ENCODE assay signal across 11 mouse cellular contexts in the genomic region with DNA sequence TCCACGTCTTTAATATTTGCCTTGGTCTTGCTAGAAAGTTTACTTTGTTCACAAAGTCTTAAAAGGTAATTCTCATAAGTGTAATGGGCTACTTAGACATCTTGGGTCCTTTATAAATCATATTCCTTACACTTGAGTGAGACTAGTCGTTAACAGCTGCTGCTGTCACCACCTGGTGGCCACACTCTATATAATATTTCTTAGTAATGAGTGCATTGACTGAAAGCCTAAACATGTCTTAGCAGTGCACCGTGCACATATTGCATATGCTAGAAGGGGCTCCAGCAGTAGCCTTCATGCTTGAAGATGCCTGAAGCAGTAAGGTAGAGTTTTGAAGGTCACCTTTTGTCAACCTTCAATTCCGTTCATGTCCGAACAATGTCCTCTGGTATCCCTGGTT.
DNase-seq lines count a peak whose midpoint lies in the region; ATAC-seq and TF ChIP-seq lines count a peak whose summit lies in the region.
"Had no signal": no experiment of that assay in that cellular context is flagged by ENCODE, and none has a peak within 500 bp of the region (broad histone marks: within the 10 kb centered on the region; RNA-seq: fewer than 3 reads in every experiment).

No protein-coding gene starts in this region.

- H3K9ac ChIP-seq in liver, postnatal 0 days (replicated peaks): no peak overlapping the region
- no peak overlapping the region for H3K9ac ChIP-seq in liver, embryonic 11.5 days (ENCODE audit: low read depth, low read length)
- H3K9ac ChIP-seq: limb, embryonic 12.5 days; midbrain, embryonic 12.5 days had no signal

- peak; percentile 22 for DNase-seq in heart, adult 11 months
- DNase-seq in heart, adult 8-10 months (ENCODE audit: low spot score): no peak
- DNase-seq in liver, postnatal 0 days: no peak
- DNase-seq in liver, embryonic 11.5 days (ENCODE audit: low spot score): no peak
- peak; percentile 70 for DNase-seq in brain, embryonic 14.5 days (ENCODE audit: low read depth)
- DNase-seq in lung, postnatal 36 days: peak; percentile 47
- no peak for DNase-seq in testis, postnatal 10 days (ENCODE audit: low spot score)

- no peak for ATAC-seq in liver, postnatal 0 days
- ATAC-seq in liver, embryonic 11.5 days (replicated peaks; ENCODE audit: low FRiP score): no peak
- no peak for ATAC-seq in frontal cortex, adult (ENCODE audit: low TSS enrichment)

- no peak for TF ChIP-seq POLR2A in brain, embryonic 14.5 days (IDR thresholded peaks at IDR 0.05; ENCODE audit: borderline replicate concordance, extremely low read depth, insufficient read depth, insufficient read length, poor library complexity, severe bottlenecking)

- no peak overlapping the region for H3K4me2 ChIP-seq in liver, postnatal 0 days (ENCODE audit: low read depth, low read length)
- no peak overlapping the region for H3K4me2 ChIP-seq in liver, embryonic 11.5 days
- H3K4me2 ChIP-seq: limb, embryonic 12.5 days; midbrain, embryonic 12.5 days had no signal

- no peak for TF ChIP-seq EP300 in liver, postnatal 0 days (IDR thresholded peaks at IDR 0.05; ENCODE audit: low read depth)

- TF ChIP-seq CTCF in liver, postnatal 0 days (IDR thresholded peaks at IDR 0.05; ENCODE audit: low read depth): peak; percentile 18; the same call in 1 of the 2 replicates
- peak; percentile 49; the same call in 1 of the 2 replicates for TF ChIP-seq CTCF in brain, embryonic 14.5 days (IDR thresholded peaks at IDR 0.05; ENCODE audit: borderline replicate concordance, extremely low read depth, insufficient read depth, insufficient read length)

- H3K4me3 ChIP-seq in liver, postnatal 0 days (ENCODE audit: low read depth, low read length): no peak overlapping the region
- no peak overlapping the region for H3K4me3 ChIP-seq in liver, embryonic 11.5 days (ENCODE audit: low read depth, low read length)
- H3K4me3 ChIP-seq: limb, embryonic 12.5 days; midbrain, embryonic 12.5 days had no signal

- no peaks in the 10 kb centered on the region for H3K4me1 ChIP-seq in liver, postnatal 0 days (ENCODE audit: insufficient read depth)
- no peaks in the 10 kb centered on the region for H3K4me1 ChIP-seq in liver, embryonic 11.5 days (replicated peaks; ENCODE audit: control insufficient read depth, insufficient read depth, low read length)
- H3K4me1 ChIP-seq: limb, embryonic 12.5 days had no signal

- H3K9me3 ChIP-seq in liver, postnatal 0 days (ENCODE audit: low read length): no peaks in the 10 kb centered on the region
- H3K9me3 ChIP-seq in liver, embryonic 11.5 days (ENCODE audit: control insufficient read depth, low read length): no peaks in the 10 kb centered on the region
- H3K9me3 ChIP-seq: limb, embryonic 12.5 days; midbrain, embryonic 12.5 days had no signal

- WGBS in liver, postnatal 0 days (ENCODE audit: insufficient replicate concordance): 69% methylated on average over 5 of the region's 5 CpGs
- WGBS in liver, embryonic 11.5 days: 72% methylated on average over 5 of the region's 5 CpGs

- no peak overlapping the region for H3K27ac ChIP-seq in liver, postnatal 0 days (ENCODE audit: low read depth)
- no peak overlapping the region for H3K27ac ChIP-seq in liver, embryonic 11.5 days (ENCODE audit: low read depth, low read length)
- H3K27ac ChIP-seq: limb, embryonic 12.5 days; midbrain, embryonic 12.5 days had no signal

- H3K27me3 ChIP-seq in liver, postnatal 0 days (ENCODE audit: insufficient read depth, low read length): no peaks in the 10 kb centered on the region
- H3K27me3 ChIP-seq in liver, embryonic 11.5 days (replicated peaks; ENCODE audit: control insufficient read depth, insufficient read depth, low read length): no peaks in the 10 kb centered on the region
- H3K27me3 ChIP-seq: limb, embryonic 12.5 days; midbrain, embryonic 12.5 days had no signal

- no peaks in the 10 kb centered on the region for H3K36me3 ChIP-seq in liver, postnatal 0 days (replicated peaks; ENCODE audit: insufficient read depth, low read length)
- no peaks in the 10 kb centered on the region for H3K36me3 ChIP-seq in liver, embryonic 11.5 days (ENCODE audit: control insufficient read depth, insufficient read depth, low read length)
- H3K36me3 ChIP-seq: G1E; limb, embryonic 12.5 days; midbrain, embryonic 12.5 days had no signal

Comparison
In these comparisons a context has a peak if more than half of its experiments do, and no peak if none do; other contexts are left out.
1. DNase-seq: peak in heart, adult 11 months (single experiment), brain, embryonic 14.5 days (single experiment) and lung, postnatal 36 days (single experiment); none in heart, adult 8-10 months (single experiment), liver, postnatal 0 days (single experiment), liver, embryonic 11.5 days (single experiment) and testis, postnatal 10 days (single experiment).